Mouse (Mus musculus): ENCODE data around the gene Phactr1.

The Phactr1 gene

DNA sequence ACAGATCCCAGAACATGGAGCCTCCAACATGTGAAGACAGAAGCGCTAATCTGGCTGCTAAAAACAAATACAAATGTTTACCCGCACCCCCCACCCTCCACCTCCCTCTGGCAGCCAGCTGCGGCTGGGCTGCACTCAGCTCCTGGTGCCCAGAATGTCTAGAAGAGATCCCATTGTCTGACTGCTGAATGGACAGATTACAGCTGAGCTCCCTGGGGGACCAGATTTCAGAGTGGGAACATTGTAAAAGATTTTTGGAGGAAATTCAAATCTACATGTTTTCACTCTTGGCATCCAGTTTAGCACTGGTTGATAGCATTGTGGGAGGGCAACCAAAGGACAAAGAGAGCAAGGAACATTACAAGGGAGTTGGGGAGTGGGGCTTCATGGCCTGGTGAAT lies 331.1 kb downstream of the Phactr1 start:
- DNase-seq (ENCODE audit: extremely low spot score, low read depth, low spot score), result no peak

- no peak for DNase-seq (ENCODE audit: extremely low spot score, low read depth, low spot score)
These were observed 333.6 kb downstream of the Phactr1 start for GRCm38 (mm10) chr13:43013984-43014383.

DNA sequence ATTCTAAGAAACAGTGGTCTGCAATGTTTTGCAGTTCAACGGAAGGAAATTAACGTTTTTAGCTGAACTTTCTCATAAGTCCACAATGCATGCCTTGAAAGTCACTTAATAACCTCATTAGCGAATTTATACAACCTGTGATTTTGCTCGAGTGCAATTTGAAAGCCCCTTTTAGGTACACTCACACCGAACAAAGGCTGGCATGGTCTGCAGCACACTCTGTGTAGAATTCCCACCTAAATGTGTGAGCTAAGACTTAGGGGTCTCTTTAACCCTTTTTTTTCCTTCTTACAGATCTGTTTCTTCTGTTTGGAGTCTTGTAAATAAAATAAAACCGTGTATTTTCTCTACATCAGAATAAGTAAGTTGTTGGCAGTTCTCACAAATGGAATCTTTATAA lies 335.3 kb downstream of the Phactr1 start:
- no peak for DNase-seq (ENCODE audit: extremely low spot score, low read depth, low spot score)

DNA sequence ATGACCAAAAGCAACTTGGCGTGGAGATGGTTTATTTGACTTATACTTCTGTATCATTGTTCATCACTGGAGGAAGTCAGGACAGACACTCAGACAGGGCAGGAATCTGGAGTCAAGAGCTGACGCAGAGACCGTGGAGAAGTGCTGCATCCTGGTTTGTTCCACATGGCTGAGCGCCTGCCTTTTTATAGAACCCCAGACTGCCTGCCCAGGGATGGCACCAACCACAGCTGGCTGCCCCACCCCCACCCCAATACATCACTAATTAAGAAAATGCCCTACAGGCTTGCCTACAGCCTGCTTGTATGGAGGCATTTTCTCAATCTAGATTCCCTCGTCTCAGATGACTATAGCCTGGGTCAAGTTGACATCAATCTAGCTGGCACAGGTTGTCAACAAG lies 338.4 kb downstream of the Phactr1 start:
- DNase-seq (ENCODE audit: extremely low spot score, low read depth, low spot score), result no peak

DNA sequence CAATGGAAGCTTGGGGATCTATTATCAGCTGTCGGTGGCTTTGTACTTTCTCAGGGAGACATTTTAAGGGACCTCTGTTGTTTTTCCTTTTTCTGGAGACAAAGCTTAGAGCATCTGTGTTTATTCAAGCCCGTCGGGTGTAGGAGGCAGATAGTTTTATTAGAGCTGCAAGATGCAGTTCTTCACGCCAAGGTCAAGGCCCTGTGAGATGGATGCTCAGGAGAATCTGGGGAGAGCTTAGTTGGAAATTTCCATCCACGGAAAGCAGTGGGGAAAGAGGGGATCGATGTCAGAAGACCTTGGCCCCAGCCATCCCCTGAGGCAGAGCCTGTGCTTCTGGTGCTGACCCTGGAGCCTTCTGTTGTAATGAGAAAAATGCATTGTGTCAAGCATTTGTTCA lies 340.6 kb downstream of the Phactr1 start:
- DNase-seq (ENCODE audit: extremely low spot score, low read depth, low spot score), result no peak

DNA sequence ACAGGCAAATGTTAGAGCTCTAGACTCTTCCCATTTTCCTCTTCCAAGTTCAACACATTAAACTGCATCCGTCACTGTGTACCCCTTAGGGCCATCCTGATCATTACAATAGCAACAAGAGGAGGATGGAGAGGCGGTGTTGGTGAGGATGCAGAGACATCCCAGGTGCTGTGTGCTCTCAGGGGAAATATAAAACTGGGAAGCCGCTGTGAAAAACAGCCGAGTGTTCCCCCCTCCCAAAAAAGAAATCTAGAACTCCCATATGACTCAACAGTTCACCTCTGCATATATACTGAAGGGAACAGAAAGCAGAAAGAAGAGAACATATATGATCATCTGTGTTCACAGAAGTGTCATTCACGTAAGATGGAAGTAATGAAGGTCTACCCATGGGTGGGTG lies 342.6 kb downstream of the Phactr1 start:
- DNase-seq (ENCODE audit: extremely low spot score, low read depth, low spot score), result no peak

- no peak for DNase-seq (ENCODE audit: extremely low spot score, low read depth, low spot score)
These were observed 347.1 kb downstream of the Phactr1 start for GRCm38 (mm10) chr13:43027568-43027967.

GRCm38 (mm10) chr13:43030222-43030621 lies 349.8 kb downstream of the Phactr1 start:
- no peak for DNase-seq (ENCODE audit: extremely low spot score, low read depth, low spot score)

DNA sequence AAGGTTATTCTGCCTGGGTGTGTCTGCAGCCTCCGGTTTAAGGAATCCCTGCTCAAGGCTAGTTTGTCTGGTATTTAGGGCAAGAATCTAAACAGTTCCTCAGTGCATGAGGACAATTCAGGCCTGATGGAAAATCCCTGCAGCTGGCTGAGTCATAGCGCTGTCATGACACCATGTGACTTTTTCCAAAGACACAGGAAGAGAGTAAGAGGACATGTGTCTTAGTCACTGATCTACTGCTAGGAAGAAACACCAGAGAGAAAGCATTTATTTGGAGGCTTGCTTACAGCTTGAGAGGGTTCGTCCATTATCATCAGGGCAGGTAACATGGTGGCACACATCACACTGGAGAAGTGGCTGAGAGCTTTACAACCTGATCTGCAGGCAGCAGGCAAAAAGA lies 352.0 kb downstream of the Phactr1 start:
- DNase-seq (ENCODE audit: extremely low spot score, low read depth, low spot score), result no peak

GRCm38 (mm10) chr13:43036510-43036909 lies 356.1 kb downstream of the Phactr1 start:
- DNase-seq (ENCODE audit: extremely low spot score, low read depth, low spot score), result no peak

DNA sequence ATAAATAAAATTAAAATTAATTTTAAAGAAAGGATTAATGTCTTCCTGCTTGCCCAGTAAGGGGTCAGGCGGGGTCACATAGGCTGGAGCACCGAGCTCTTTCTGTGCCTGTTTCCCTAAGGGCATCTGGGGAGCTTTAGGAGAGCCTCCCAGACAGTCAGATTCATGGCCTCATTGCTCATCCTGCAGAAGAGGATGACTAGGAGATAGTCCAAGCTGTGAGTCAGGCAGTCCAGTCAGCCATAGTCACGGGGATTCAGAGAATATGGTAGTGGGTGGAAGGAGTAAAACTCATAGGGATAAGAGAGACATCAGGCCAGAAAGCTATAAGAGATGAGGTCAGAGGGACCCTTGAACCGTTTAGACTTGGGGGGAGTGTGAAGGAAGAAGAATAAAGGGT lies 362.3 kb downstream of the Phactr1 start:
- DNase-seq (ENCODE audit: extremely low spot score, low read depth, low spot score), result no peak

- DNase-seq (ENCODE audit: extremely low spot score, low read depth, low spot score), result no peak
These were observed 368.1 kb downstream of the Phactr1 start for GRCm38 (mm10) chr13:43048553-43048952.

GRCm38 (mm10) chr13:43053201-43053600 lies 372.8 kb downstream of the Phactr1 start:
- no peak for DNase-seq (ENCODE audit: extremely low spot score, low read depth, low spot score)

DNA sequence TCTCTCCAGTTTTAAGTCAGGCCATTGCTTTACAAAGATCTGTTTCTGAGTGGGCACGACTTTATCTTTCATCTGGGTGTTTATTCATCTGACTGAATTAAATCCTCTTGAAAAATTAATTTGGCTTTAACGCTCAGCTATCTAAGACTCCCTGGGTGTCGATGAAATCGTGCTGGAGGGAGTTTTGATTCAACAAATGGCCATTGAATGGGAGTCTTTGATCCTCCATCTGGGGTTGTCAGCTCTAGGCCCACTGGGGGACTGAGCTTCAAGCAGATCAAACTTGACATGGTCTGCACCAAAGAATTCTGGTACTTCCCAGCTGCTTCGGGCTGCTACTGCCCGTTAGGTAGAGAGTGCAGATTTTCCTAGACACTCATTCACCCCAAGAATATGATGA lies 374.7 kb downstream of the Phactr1 start:
- no peak for DNase-seq (ENCODE audit: extremely low spot score, low read depth, low spot score)

- DNase-seq (ENCODE audit: extremely low spot score, low read depth, low spot score), result no peak
These were observed 376.7 kb downstream of the Phactr1 start for GRCm38 (mm10) chr13:43057104-43057503.

DNA sequence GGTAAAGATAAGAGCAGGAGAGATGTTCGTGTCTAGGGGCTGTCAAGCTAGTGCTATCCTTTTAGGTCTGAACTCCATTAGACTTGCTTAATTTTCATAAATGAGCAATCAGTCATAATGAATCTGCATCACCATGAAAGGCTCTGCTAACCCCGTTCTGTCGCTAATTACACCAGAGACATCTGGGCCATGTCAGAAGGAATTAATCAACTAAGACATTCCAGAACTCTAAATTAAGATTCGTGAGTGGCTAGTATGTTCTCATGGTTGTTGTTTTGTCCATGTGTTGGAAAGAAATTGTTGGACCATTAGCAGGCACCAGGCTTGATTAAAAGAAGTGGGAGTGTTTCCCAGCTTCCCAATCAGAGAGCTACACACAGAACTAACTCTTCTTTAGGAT lies 382.9 kb downstream of the Phactr1 start:
- DNase-seq (ENCODE audit: extremely low spot score, low read depth, low spot score), result no peak

- no peak for DNase-seq (ENCODE audit: extremely low spot score, low read depth, low spot score)
These were observed 388.4 kb downstream of the Phactr1 start for GRCm38 (mm10) chr13:43068716-43069265.

DNA sequence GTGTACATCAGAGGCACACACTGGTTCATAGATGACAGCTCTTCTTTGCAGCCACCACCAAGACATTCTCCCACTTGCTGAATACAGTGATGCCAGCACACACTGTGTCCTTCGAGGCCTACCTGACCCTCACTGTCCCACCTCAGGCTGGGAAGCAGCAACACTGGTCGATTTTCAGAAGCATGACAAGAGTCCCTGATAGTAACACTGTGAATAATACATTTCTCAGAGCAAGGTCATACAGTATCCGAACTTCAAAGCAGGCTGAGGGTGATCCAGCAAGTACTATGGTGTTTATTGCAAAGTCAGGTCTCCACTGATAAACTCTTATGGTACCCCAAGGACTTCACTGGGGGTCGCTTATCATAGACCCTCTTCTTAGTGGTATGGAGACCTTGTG lies 390.1 kb downstream of the Phactr1 start:
- DNase-seq (ENCODE audit: extremely low spot score, low read depth, low spot score), result no peak

GRCm38 (mm10) chr13:43070971-43071370 lies 390.5 kb downstream of the Phactr1 start:
- no peak for DNase-seq (ENCODE audit: extremely low spot score, low read depth, low spot score)

DNA sequence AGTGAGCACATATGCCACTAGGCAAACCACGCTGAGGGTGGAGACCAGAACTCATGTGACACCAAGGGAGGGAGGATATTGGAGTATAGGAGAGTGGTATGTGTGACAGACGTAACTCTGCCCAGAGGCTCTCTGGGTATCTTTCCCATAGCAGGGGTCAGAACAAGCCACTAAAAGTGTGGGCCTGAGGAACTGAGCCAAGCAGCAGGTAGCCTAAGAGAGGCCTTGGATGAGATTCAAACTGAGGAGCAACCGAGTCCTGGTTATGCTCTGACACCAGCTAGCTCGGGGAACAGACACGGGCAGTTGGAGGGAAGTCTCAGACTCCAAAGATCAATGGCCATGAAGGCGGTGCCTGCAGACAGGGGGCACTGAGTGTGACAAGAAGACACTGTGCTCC lies 395.0 kb downstream of the Phactr1 start:
- DNase-seq (ENCODE audit: extremely low spot score, low read depth, low spot score), result no peak

DNA sequence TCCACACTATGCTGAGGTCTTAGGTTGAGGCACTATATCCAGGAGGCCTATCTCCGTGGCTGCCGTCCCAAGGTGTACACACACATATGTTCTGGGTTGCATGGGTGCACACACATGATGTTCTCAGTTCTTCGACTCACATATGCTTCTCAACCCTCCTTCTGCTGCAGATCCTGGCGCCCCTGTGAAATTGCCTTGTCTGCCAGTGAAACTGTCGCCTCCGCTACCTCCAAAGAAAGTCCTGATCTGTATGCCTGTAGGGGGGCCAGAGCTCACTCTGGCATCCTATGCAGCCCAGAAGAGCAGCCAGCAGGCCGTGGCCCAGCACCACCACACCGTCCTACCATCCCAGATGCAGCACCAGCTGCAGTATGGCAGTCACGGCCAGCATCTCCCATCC lies 397.1 kb downstream of the Phactr1 start:
- DNase-seq (ENCODE audit: extremely low spot score, low read depth, low spot score), result no peak

DNA sequence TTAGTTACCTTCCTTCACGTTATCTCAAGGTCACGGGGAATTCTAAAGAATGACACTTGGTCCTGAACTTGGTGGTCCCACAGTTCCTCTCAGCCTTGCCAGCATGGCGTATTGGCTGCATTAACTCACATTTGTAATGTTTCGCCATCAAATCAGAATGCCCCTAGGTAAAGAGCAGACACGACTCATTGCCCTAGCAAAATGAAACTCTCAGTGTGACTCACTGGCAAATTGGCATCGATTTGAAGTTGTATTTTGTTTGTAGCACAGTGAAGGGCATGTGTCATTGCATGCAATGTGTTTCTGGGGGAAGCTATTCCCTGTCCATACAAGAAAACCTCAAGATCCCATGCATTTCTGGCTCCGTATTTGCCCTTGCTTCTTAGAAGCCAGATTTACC lies 404.8 kb downstream of the Phactr1 start:
- DNase-seq (ENCODE audit: extremely low spot score, low read depth, low spot score), result no peak

DNA sequence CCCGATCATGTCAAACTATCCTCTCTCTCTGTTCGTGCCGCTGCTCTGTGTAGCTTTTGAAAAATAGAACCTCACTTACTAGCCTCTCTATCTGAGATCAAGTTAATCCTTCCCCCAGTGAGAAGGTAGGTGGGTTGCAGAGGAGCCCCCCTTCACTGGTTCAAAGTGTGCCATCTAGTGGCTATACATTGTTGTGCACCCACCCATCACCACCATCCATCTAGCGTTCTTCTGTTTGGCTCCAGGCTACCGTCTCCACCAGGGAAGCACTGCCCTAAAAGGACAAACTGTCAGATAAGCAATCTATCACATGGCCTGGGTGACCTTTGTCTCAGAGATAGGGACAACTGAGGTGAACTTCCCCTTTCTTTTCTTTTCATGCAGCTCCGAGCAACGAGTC lies 413.9 kb downstream of the Phactr1 start:
- DNase-seq (ENCODE audit: extremely low spot score, low read depth, low spot score), result peak; percentile 20

- DNase-seq (ENCODE audit: extremely low spot score, low read depth, low spot score), result no peak
These were observed 422.5 kb downstream of the Phactr1 start for GRCm38 (mm10) chr13:43102943-43103342.

All from hindlimb bud, embryonic 11.5 days (tissue).